Comparison of ENCODE assay signal across 8 mouse cellular contexts in genomic region chr2:93462760-93463159, GRCm38 (mm10). TPM values are rescaled to one million over a fixed set of nuclear protein-coding genes. Genes with fewer than 3 reads are reported as not detected.
A peak's percentile ranks its signal among the peaks of the same experiment; 100 is the strongest.
DNase-seq lines count a peak whose midpoint lies in the region; ATAC-seq lines count a peak whose summit lies in the region.

Gene Cd82 (minus strand): TSS chr2:93463140.

- 0 out of 2 replicates have a peak, but pooled peaks cover 4% of the 10 kb centered on the region for H3K27me3 ChIP-seq in intestine, embryonic 14.5 days (replicated peaks; ENCODE audit: control insufficient read depth, insufficient read depth, low read length)
- H3K27me3 ChIP-seq in limb, embryonic 15.5 days = no peaks in the 10 kb centered on the region
- peaks cover 22% of the 10 kb centered on the region; the same call in 1 of the 2 replicates for H3K27me3 ChIP-seq in midbrain, embryonic 14.5 days (ENCODE audit: control insufficient read depth, insufficient read depth, low read length)

- peaks cover 14% of the 10 kb centered on the region for H3K4me1 ChIP-seq in intestine, embryonic 14.5 days (replicated peaks; ENCODE audit: control insufficient read depth, insufficient read depth, low read length)
- H3K4me1 ChIP-seq in limb, embryonic 15.5 days = peaks cover 41% of the 10 kb centered on the region
- peaks cover 13% of the 10 kb centered on the region for H3K4me1 ChIP-seq in midbrain, embryonic 14.5 days (ENCODE audit: control insufficient read depth, insufficient read depth, low read length)

- peak; percentile 91 for ATAC-seq in intestine, embryonic 14.5 days (replicated peaks; ENCODE audit: low FRiP score, low TSS enrichment, low read depth)
- ATAC-seq in limb, embryonic 15.5 days (ENCODE audit: insufficient number of reproducible peaks, low FRiP score, low TSS enrichment, low read depth) = peak; percentile 59
- peak; percentile 66 for ATAC-seq in midbrain, embryonic 14.5 days (ENCODE audit: low FRiP score, low TSS enrichment)

- peak within 1 kb of the TSS; percentile 95 for H3K4me2 ChIP-seq in intestine, embryonic 14.5 days (ENCODE audit: low read length)
- peak within 1 kb of the TSS; percentile 86 for H3K4me2 ChIP-seq in limb, embryonic 15.5 days
- peak within 1 kb of the TSS; percentile 60 for H3K4me2 ChIP-seq in midbrain, embryonic 14.5 days (ENCODE audit: low read length)

- peak within 1 kb of the TSS; percentile 75 for H3K27ac ChIP-seq in intestine, embryonic 14.5 days (ENCODE audit: low read depth)
- peak within 1 kb of the TSS; percentile 85 for H3K27ac ChIP-seq in limb, embryonic 15.5 days
- no peak within 1 kb of the TSS for H3K27ac ChIP-seq in midbrain, embryonic 14.5 days (replicated peaks; ENCODE audit: low read depth, low read length)

- no peak for DNase-seq in layer of hippocampus, adult 18-20 months (ENCODE audit: low spot score in 2 of 2)
- no peak for DNase-seq in layer of hippocampus, adult 11-12 months (ENCODE audit: low spot score)
- peak; percentile 84 for DNase-seq in c-Kit-positive CD71-positive TER-119-positive erythroid progenitor cells, embryonic 14.5 days (ENCODE audit: low spot score)
- peak in 1 of 2 experiments; percentile 70 for DNase-seq in gastrocnemius, postnatal 4 days (ENCODE audit: low spot score in 2 of 2)
- peak; percentile 92 for DNase-seq in intestine, embryonic 14.5 days (ENCODE audit: low spot score)
- DNase-seq in midbrain, embryonic 14.5 days = peak; percentile 75
- no peak for DNase-seq in urinary bladder, adult 2 months (ENCODE audit: low spot score)

- no peaks in the 10 kb centered on the region for H3K9me3 ChIP-seq in intestine, embryonic 14.5 days (ENCODE audit: control insufficient read depth, low read length)
- H3K9me3 ChIP-seq in limb, embryonic 15.5 days = no peaks in the 10 kb centered on the region
- peaks cover 3% of the 10 kb centered on the region; the same call in 1 of the 2 replicates for H3K9me3 ChIP-seq in midbrain, embryonic 14.5 days (ENCODE audit: control insufficient read depth, low read length)

- peak within 1 kb of the TSS; percentile 54 for H3K4me3 ChIP-seq in intestine, embryonic 14.5 days (ENCODE audit: low read depth, low read length)
- peak within 1 kb of the TSS; percentile 53 for H3K4me3 ChIP-seq in limb, embryonic 15.5 days
- peak within 1 kb of the TSS; percentile 30 for H3K4me3 ChIP-seq in midbrain, embryonic 14.5 days (replicated peaks; ENCODE audit: low read depth, low read length)

- no peaks in the 10 kb centered on the region for H3K36me3 ChIP-seq in intestine, embryonic 14.5 days (ENCODE audit: control insufficient read depth, insufficient read depth, low read length)
- no peaks in the 10 kb centered on the region for H3K36me3 ChIP-seq in limb, embryonic 15.5 days
- no peaks in the 10 kb centered on the region for H3K36me3 ChIP-seq in midbrain, embryonic 14.5 days (ENCODE audit: control insufficient read depth, insufficient read depth, low read length)

- peak within 1 kb of the TSS; percentile 55 for H3K9ac ChIP-seq in intestine, embryonic 14.5 days (ENCODE audit: low read length)
- H3K9ac ChIP-seq in limb, embryonic 15.5 days = peak within 1 kb of the TSS; percentile 35; the same call in 1 of the 2 replicates
- peak within 1 kb of the TSS; percentile 26; the same call in 1 of the 2 replicates for H3K9ac ChIP-seq in midbrain, embryonic 14.5 days (replicated peaks; ENCODE audit: low read length)

- under 1% methylated on average over 20 of the region's 20 CpGs for WGBS in intestine, embryonic 14.5 days
- 3% methylated on average over 20 of the region's 20 CpGs for WGBS in limb, embryonic 15.5 days
- WGBS in midbrain, embryonic 14.5 days = 2% methylated on average over 20 of the region's 20 CpGs

RNA-seq across cellular contexts. Expression of gene Cd82, which starts in this region (rescaled TPM):
- 10 to 100 TPM; 22.4 to 23.5 TPM for total RNA-seq in layer of hippocampus, adult 18-20 months (2021)
- 10 to 100 TPM; 57.8 to 58.8 TPM for total RNA-seq in gastrocnemius, postnatal 4 days (2021)
- 41.3 and 43.4 TPM in 2 replicates for polyA plus RNA-seq in intestine, embryonic 14.5 days (2014; fragmentation: Nextera tagmentation; extraction: Ambion mirVana)
- 51.4 and 63.0 TPM in 2 replicates for polyA plus RNA-seq in limb, embryonic 15.5 days (2015; fragmentation: Nextera tagmentation; extraction: Ambion mirVana)
- 12.6 and 14.1 TPM in 2 replicates for polyA plus RNA-seq in midbrain, embryonic 14.5 days (2014; fragmentation: Nextera tagmentation; extraction: Ambion mirVana)
- 95.1 and 96.4 TPM in 2 replicates for polyA plus RNA-seq in urinary bladder, adult 2 months (2012; rRNA removed)

Comparison
In these comparisons a context has a peak if more than half of its experiments do, and no peak if none do; other contexts are left out.
1. DNase-seq: peak in c-Kit-positive CD71-positive TER-119-positive erythroid progenitor cells, embryonic 14.5 days (single experiment), intestine, embryonic 14.5 days (single experiment) and midbrain, embryonic 14.5 days (single experiment); none in layer of hippocampus, adult 18-20 months (0 of 2), layer of hippocampus, adult 11-12 months (single experiment) and urinary bladder, adult 2 months (single experiment).
2. Peak in every context shown above with its lines, with median percentiles within 50 percentile points of each other: ATAC-seq, H3K4me2 ChIP-seq, H3K4me3 ChIP-seq and H3K9ac ChIP-seq.